Mouse (Mus musculus): ENCODE results near the gene Sbk1.

Gene Sbk1

GRCm38 (mm10) chr7:126271712-126272683 lies at the start of gene Sbk1:
Gene Sbk1 (plus strand): TSS chr7:126272619.
- peak; percentile 90 to 92 for DNase-seq

GRCm38 (mm10) chr7:126222753-126223152 lies 49.7 kb upstream of the Sbk1 start:
- DNase-seq = no peak

GRCm38 (mm10) chr7:126226136-126226535 lies 46.3 kb upstream of the Sbk1 start:
- DNase-seq = no peak

GRCm38 (mm10) chr7:126230357-126231148 lies 41.9 kb upstream of the Sbk1 start:
- DNase-seq = no peak

GRCm38 (mm10) chr7:126232345-126233071 lies 39.9 kb upstream of the Sbk1 start:
- no peak for DNase-seq

GRCm38 (mm10) chr7:126234611-126235010 lies 37.8 kb upstream of the Sbk1 start:
- no peak for DNase-seq

- no peak for DNase-seq
These were observed 36.2 kb upstream of the Sbk1 start for GRCm38 (mm10) chr7:126236083-126236793.

GRCm38 (mm10) chr7:126236794-126237192 lies 35.6 kb upstream of the Sbk1 start:
- DNase-seq = no peak

- no peak for DNase-seq
These were observed 31.5 kb upstream of the Sbk1 start for GRCm38 (mm10) chr7:126240814-126241360.

- no peak for DNase-seq
These were observed 28.2 kb upstream of the Sbk1 start for GRCm38 (mm10) chr7:126244168-126244750.

GRCm38 (mm10) chr7:126248088-126248487 lies 24.3 kb upstream of the Sbk1 start:
- no peak for DNase-seq

GRCm38 (mm10) chr7:126248641-126249141 lies 23.7 kb upstream of the Sbk1 start:
- no peak for DNase-seq

- DNase-seq = no peak
These were observed 23.3 kb upstream of the Sbk1 start for GRCm38 (mm10) chr7:126249146-126249545.

GRCm38 (mm10) chr7:126249986-126250385 lies 22.4 kb upstream of the Sbk1 start:
- no peak for DNase-seq

- no peak for DNase-seq
These were observed 21.9 kb upstream of the Sbk1 start for GRCm38 (mm10) chr7:126250481-126250880.

- DNase-seq = no peak
These were observed 20.7 kb upstream of the Sbk1 start for GRCm38 (mm10) chr7:126251698-126252097.

GRCm38 (mm10) chr7:126252230-126252629 lies 20.2 kb upstream of the Sbk1 start:
- DNase-seq = no peak

GRCm38 (mm10) chr7:126260280-126261210 lies 11.9 kb upstream of the Sbk1 start:
- peak; percentile 60 to 62 for DNase-seq

GRCm38 (mm10) chr7:126261823-126262222 lies 10.6 kb upstream of the Sbk1 start:
- no peak for DNase-seq

GRCm38 (mm10) chr7:126263964-126264363 lies 8.5 kb upstream of the Sbk1 start:
- no peak for DNase-seq
